Mouse (Mus musculus) bone marrow, adult 2 months (tissue): ENCODE measurements around the gene Tlr5. TPM values are rescaled to one million over a fixed set of nuclear protein-coding genes. Genes with fewer than 3 reads are reported as not detected.

Source experiments
- H3K27ac ChIP-seq: fragments of 200-500 bp; 2 replicates; pipeline ENCODE4 v1.5.1; 2012; ENCODE audit warnings: low read depth, mild to moderate bottlenecking, control low read depth, inconsistent platforms, low read length; ENCODE audit not compliant: control insufficient read depth, poor library complexity, insufficient read depth
- H3K4me1 ChIP-seq: fragments of 200-500 bp; 2 replicates; pipeline ENCODE4 v1.6.1; 2011; ENCODE audit warnings: low read length; ENCODE audit not compliant: control insufficient read depth, insufficient read depth
- H3K4me3 ChIP-seq: fragments of 200-500 bp; replicated peaks from 2 replicates; pipeline ENCODE3; 2011; ENCODE audit warnings: mild to moderate bottlenecking, low read depth, low read length, control low read depth; ENCODE audit not compliant: control insufficient read depth
- CTCF ChIP-seq: fragments of 200-500 bp; IDR thresholded peaks from 2 replicates; pipeline ENCODE4 v1.5.1; 2011; ENCODE audit warnings: low read length, control low read depth; ENCODE audit not compliant: control insufficient read depth, insufficient read depth
- POLR2A ChIP-seq: fragments of 200-500 bp; IDR thresholded peaks from 2 replicates; pipeline ENCODE4 v1.6.1; 2011; ENCODE audit warnings: low read depth, mild to moderate bottlenecking, control low read depth, low read length, borderline replicate concordance; ENCODE audit not compliant: control insufficient read depth
- WGBS: fragments of 180-500 bp; shearing (Covaris S2); methylation state at CpG from one replicate; pipeline ENCODE4 v1.1.7; 2018; 5-methylcytosine and 5-hydroxymethylcytosine counted together
- polyA plus RNA-seq: library from polyadenylated mRNA; stranded (reverse); fragments of >200 nt; gene quantifications from 2 replicates; pipeline ENCODE4 v1.2.4, GENCODE M21; 2011; ENCODE audit warnings: low replicate concordance; ENCODE audit not compliant: missing spikeins, insufficient read depth, insufficient read length

Tlr5 gene
- polyA plus RNA-seq, 1 experiment, result 1.6 TPM

DNA sequence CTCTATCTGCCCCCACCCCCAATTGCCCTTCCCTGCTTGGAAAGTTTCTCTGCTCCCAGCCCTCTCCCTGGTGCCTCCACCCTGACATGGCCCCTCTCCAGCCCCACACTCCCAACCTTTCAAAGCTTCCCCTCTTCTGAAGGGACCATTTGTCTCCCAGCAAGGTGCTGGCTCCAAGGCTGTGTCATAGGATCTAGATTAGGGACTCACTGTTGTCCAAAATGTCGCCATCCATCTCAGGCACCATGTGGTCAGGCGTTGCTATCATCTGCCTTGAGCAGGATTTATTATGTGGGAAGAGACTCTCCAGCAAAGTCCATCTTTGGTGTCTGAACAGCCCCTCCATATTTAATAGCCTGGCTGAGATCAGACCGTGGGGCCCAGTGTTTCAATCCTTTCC is 34.1 kb downstream of the Tlr5 start:
- no peak for TF ChIP-seq CTCF
- TF ChIP-seq POLR2A, result no peak
- 72% methylated on average over 3 of the region's 3 CpGs for WGBS
- H3K4me1 ChIP-seq, result no peaks in the 10 kb centered on the region
- H3K27ac ChIP-seq, result no peak overlapping the region
- H3K4me3 ChIP-seq, result no peak overlapping the region

- Histone ChIP-seq H3K27ac (no peak overlapping the region), H3K4me1 (no peaks in the 10 kb centered on the region), H3K4me3 (no peak overlapping the region)
- TF ChIP-seq POLR2A (no peak), CTCF (no peak)
- WGBS, result 76% methylated on average over 14 of the region's 14 CpGs
These were observed 35.6 kb downstream of the Tlr5 start for GRCm38 (mm10) chr1:182990092-182990762.

GRCm38 (mm10) chr1:182991002-182991778 is 36.6 kb downstream of the Tlr5 start:
- Histone ChIP-seq H3K4me1 (no peaks in the 10 kb centered on the region), H3K4me3 (no peak overlapping the region), H3K27ac (no peak overlapping the region)
- TF ChIP-seq POLR2A (no peak), CTCF (peak; percentile 86)
- WGBS, result 19% methylated on average over 7 of the region's 7 CpGs

Other genes with a start within 250 kb of the Tlr5 start
- not detected in 2 replicates for gene Ccdc185, start 205.6 kb upstream of the Tlr5 start, polyA plus RNA-seq
- gene Susd4, start 190.9 kb upstream of the Tlr5 start, polyA plus RNA-seq, result 0.65 and 1.00 TPM in 2 replicates